Mouse (Mus musculus) testis, adult 2 months (tissue): ENCODE data around the gene H2-Q6.
"Not testable (repeated sequence)": the region's sequence is repeated elsewhere in the genome, so short reads cannot be mapped to it uniquely, and the experiment has no call there.

Experiments
- CTCF ChIP-seq: fragments of 200-500 bp; IDR thresholded peaks from 2 replicates; pipeline ENCODE4 v1.5.1; 2012; ENCODE audit warnings: low read depth, mild to moderate bottlenecking, inconsistent platforms, low read length, moderate library complexity; ENCODE audit not compliant: control insufficient read depth, insufficient read depth, insufficient replicate concordance
- POLR2A ChIP-seq: fragments of 200-500 bp; IDR thresholded peaks from 2 replicates; pipeline ENCODE4 v1.6.1; 2012; ENCODE audit warnings: low read depth, mild to moderate bottlenecking, inconsistent platforms, low read length, moderate library complexity; ENCODE audit not compliant: control insufficient read depth

GRCm38 (mm10) chr17:35438885-35439284, 14.2 kb downstream of the H2-Q6 start, which contains the start of gene H2-Q7:
- TF ChIP-seq POLR2A, CTCF: not testable (repeated sequence)
